Mouse (Mus musculus) lung, embryonic 16.5 days (tissue): Measurements from ENCODE around the gene Stard7. TPM values are rescaled to one million over a fixed set of nuclear protein-coding genes. Genes with fewer than 3 reads are reported as not detected.

Experiments
- ATAC-seq: fragments of 200-750 bp; cut with Nextera tagmentation; 2 replicates; pipeline ENCODE4 v1.8.0; 2017; ENCODE audit warnings: low read depth, mild to moderate bottlenecking, moderate library complexity
- H3K27ac ChIP-seq: fragments of 300-500 bp; sonication (generic); 2 replicates; pipeline ENCODE4 v1.5.1; 2014; ENCODE audit warnings: mild to moderate bottlenecking, control low read depth, low read length
- H3K27me3 ChIP-seq: fragments of 300-500 bp; sonication (generic); 2 replicates; pipeline ENCODE4 v1.6.1; 2014; ENCODE audit warnings: low read depth, low read length, mixed read lengths; ENCODE audit not compliant: control insufficient read depth, insufficient read depth
- H3K36me3 ChIP-seq: fragments of 300-500 bp; sonication (generic); 2 replicates; pipeline ENCODE4 v1.6.1; 2014; ENCODE audit warnings: low read length; ENCODE audit not compliant: control insufficient read depth, insufficient read depth
- H3K4me1 ChIP-seq: fragments of 300-500 bp; sonication (generic); replicated peaks from 2 replicates; pipeline ENCODE4 v1.6.1; 2014; ENCODE audit warnings: low read length, mixed read lengths; ENCODE audit not compliant: control insufficient read depth, insufficient read depth
- H3K4me2 ChIP-seq: fragments of 300-500 bp; sonication (generic); 2 replicates; pipeline ENCODE4 v1.6.1; 2014; ENCODE audit warnings: low read depth, low read length, control low read depth
- H3K4me3 ChIP-seq: fragments of 300-500 bp; sonication (generic); 2 replicates; pipeline ENCODE4 v1.5.1; 2014; ENCODE audit warnings: mild to moderate bottlenecking, low read length, control low read depth
- H3K9ac ChIP-seq: fragments of 300-500 bp; sonication (generic); 2 replicates; pipeline ENCODE4 v1.6.1; 2014; ENCODE audit warnings: low read length, control low read depth
- H3K9me3 ChIP-seq: fragments of 300-500 bp; sonication (generic); 2 replicates; pipeline ENCODE4 v1.6.1; 2016; ENCODE audit warnings: low read length; ENCODE audit not compliant: control insufficient read depth
- WGBS: fragments of 180-500 bp; shearing (Covaris S2); extraction: QIAGEN DNeasy Blood & Tissue Kit; methylation state at CpG from one replicate; pipeline ENCODE4 v1.1.7; 2014; 5-methylcytosine and 5-hydroxymethylcytosine counted together
- polyA plus RNA-seq: library from polyadenylated mRNA; unstranded; fragments of >200 nt; fragmentation: Nextera tagmentation; extraction: Ambion mirVana; gene quantifications from 2 replicates; pipeline ENCODE4 v1.2.1, GENCODE M21; 2015

Gene Stard7
- polyA plus RNA-seq, 1 experiment from 2014 or later = 56.8 TPM

GRCm38 (mm10) chr2:127328090-127328851, 58.3 kb downstream of the Stard7 start:
- no peaks in the 10 kb centered on the region for H3K27me3 ChIP-seq
- H3K9ac ChIP-seq = peak overlapping the region; percentile 20; the same call in 1 of the 2 replicates
- ATAC-seq = peak; percentile 82
- peak overlapping the region; percentile 72 for H3K27ac ChIP-seq
- H3K9me3 ChIP-seq = no peaks in the 10 kb centered on the region
- H3K36me3 ChIP-seq = no peaks in the 10 kb centered on the region
- H3K4me3 ChIP-seq = no peak overlapping the region
- 60% methylated on average over 12 of the region's 12 CpGs for WGBS
- H3K4me1 ChIP-seq = no peaks in the 10 kb centered on the region; the same call in 1 of the 2 replicates
- H3K4me2 ChIP-seq = no peak overlapping the region

GRCm38 (mm10) chr2:127332807-127333570, 63.0 kb downstream of the Stard7 start:
- H3K9me3 ChIP-seq = no peaks in the 10 kb centered on the region
- H3K27me3 ChIP-seq = peaks cover 15% of the 10 kb centered on the region
- no peak for ATAC-seq
- no peak overlapping the region for H3K4me2 ChIP-seq
- no peak overlapping the region for H3K27ac ChIP-seq
- no peaks in the 10 kb centered on the region for H3K36me3 ChIP-seq
- H3K9ac ChIP-seq = no peak overlapping the region
- H3K4me3 ChIP-seq = no peak overlapping the region
- H3K4me1 ChIP-seq = peaks cover 3% of the 10 kb centered on the region
- 72% methylated on average over 14 of the region's 14 CpGs for WGBS

GRCm38 (mm10) chr2:127333945-127334603, 64.1 kb downstream of the Stard7 start:
- Histone ChIP-seq H3K4me1 (peaks cover 3% of the 10 kb centered on the region), H3K27ac (no peak overlapping the region), H3K9ac (no peak overlapping the region)

GRCm38 (mm10) chr2:127335078-127335541, 65.1 kb downstream of the Stard7 start:
- Histone ChIP-seq H3K4me3 (no peak overlapping the region; the same call in 1 of the 2 replicates), H3K36me3 (no peaks in the 10 kb centered on the region), H3K27ac (no peak overlapping the region), H3K4me1 (peaks cover 3% of the 10 kb centered on the region; the same call in 1 of the 2 replicates), H3K4me2 (peak overlapping the region; percentile 84; the same call in 1 of the 2 replicates), H3K9me3 (no peaks in the 10 kb centered on the region), H3K27me3 (peaks cover 15% of the 10 kb centered on the region), H3K9ac (no peak overlapping the region)
- ATAC-seq = no peak
- 56% methylated on average over 11 of the region's 11 CpGs for WGBS

More at GRCm38 (mm10) chr2:127333945-127334603, 64.1 kb downstream of the Stard7 start:
- no peak overlapping the region for H3K4me3 ChIP-seq
- no peak for ATAC-seq
- H3K4me2 ChIP-seq = no peak overlapping the region
- no peaks in the 10 kb centered on the region for H3K36me3 ChIP-seq
- 51% methylated on average over 5 of the region's 5 CpGs for WGBS
- H3K9me3 ChIP-seq = no peaks in the 10 kb centered on the region
- H3K27me3 ChIP-seq = peaks cover 15% of the 10 kb centered on the region

GRCm38 (mm10) chr2:127335767-127336496, 65.9 kb downstream of the Stard7 start, which contains the start of gene Dusp2:
Gene Dusp2 (plus strand): TSS chr2:127336159.
- H3K36me3 ChIP-seq = no peaks in the 10 kb centered on the region
- peak within 1 kb of the TSS; percentile 56 for H3K4me3 ChIP-seq
- peak within 1 kb of the TSS; percentile 66 for H3K9ac ChIP-seq
- peaks cover 3% of the 10 kb centered on the region; the same call in 1 of the 2 replicates for H3K4me1 ChIP-seq
- peak within 1 kb of the TSS; percentile 84 for H3K4me2 ChIP-seq
- peaks cover 15% of the 10 kb centered on the region for H3K27me3 ChIP-seq
- 0% methylated on average over 59 of the region's 76 CpGs for WGBS
- H3K9me3 ChIP-seq = no peaks in the 10 kb centered on the region
- no peak within 1 kb of the TSS for H3K27ac ChIP-seq
- peak; percentile 89 for ATAC-seq

GRCm38 (mm10) chr2:127336497-127336832, 66.4 kb downstream of the Stard7 start:
- H3K4me2 ChIP-seq = peak overlapping the region; percentile 84
- H3K27me3 ChIP-seq = peaks cover 15% of the 10 kb centered on the region
- H3K9ac ChIP-seq = peak overlapping the region; percentile 66
- no peak for ATAC-seq
- H3K4me3 ChIP-seq = peak overlapping the region; percentile 56
- no peaks in the 10 kb centered on the region for H3K36me3 ChIP-seq
- 1% methylated on average over 30 of the region's 33 CpGs for WGBS
- no peak overlapping the region for H3K27ac ChIP-seq
- no peaks in the 10 kb centered on the region for H3K9me3 ChIP-seq
- peaks cover 3% of the 10 kb centered on the region; the same call in 1 of the 2 replicates for H3K4me1 ChIP-seq

- H3K27me3 ChIP-seq = peaks cover 15% of the 10 kb centered on the region
- H3K9ac ChIP-seq = peak overlapping the region; percentile 66
- ATAC-seq = no peak
- H3K36me3 ChIP-seq = no peaks in the 10 kb centered on the region
- WGBS = 33% methylated on average over 5 of the region's 5 CpGs
- H3K4me2 ChIP-seq = peak overlapping the region; percentile 84
- peak overlapping the region; percentile 56 for H3K4me3 ChIP-seq
- peaks cover 3% of the 10 kb centered on the region; the same call in 1 of the 2 replicates for H3K4me1 ChIP-seq
- no peak overlapping the region for H3K27ac ChIP-seq
- no peaks in the 10 kb centered on the region for H3K9me3 ChIP-seq
Measured at GRCm38 (mm10) chr2:127336885-127337284, 66.9 kb downstream of the Stard7 start.

GRCm38 (mm10) chr2:127337531-127337930, 67.5 kb downstream of the Stard7 start:
- peaks cover 3% of the 10 kb centered on the region; the same call in 1 of the 2 replicates for H3K4me1 ChIP-seq
- no peaks in the 10 kb centered on the region for H3K9me3 ChIP-seq
- no peak for ATAC-seq
- no peak overlapping the region; the same call in 1 of the 2 replicates for H3K9ac ChIP-seq
- peak overlapping the region; percentile 84 for H3K4me2 ChIP-seq
- H3K27ac ChIP-seq = no peak overlapping the region
- H3K4me3 ChIP-seq = peak overlapping the region; percentile 56
- no peaks in the 10 kb centered on the region for H3K36me3 ChIP-seq
- peaks cover 15% of the 10 kb centered on the region for H3K27me3 ChIP-seq
- 52% methylated on average over 11 of the region's 11 CpGs for WGBS
